Mouse (Mus musculus) lung, adult 2 months (tissue): Measurements from ENCODE around the gene Cpne5.

ENCODE experiments used
- CTCF ChIP-seq: fragments of 200-500 bp; IDR thresholded peaks from 2 replicates; pipeline ENCODE4 v1.5.1; 2011; ENCODE audit warnings: mild to moderate bottlenecking, low read length, control low read depth; ENCODE audit not compliant: insufficient read depth
- POLR2A ChIP-seq: fragments of 200-500 bp; IDR thresholded peaks from 2 replicates; pipeline ENCODE4 v1.6.1; 2011; ENCODE audit warnings: low read depth, mild to moderate bottlenecking, control low read depth, low read length, borderline replicate concordance; ENCODE audit errors: extremely low read depth

GRCm38 (mm10) chr17:29116023-29116422, 121.9 kb downstream of the Cpne5 start:
- TF ChIP-seq CTCF (no peak), POLR2A (no peak)
